Comparison of ENCODE assay signal across 16 mouse cellular contexts in the genomic region with DNA sequence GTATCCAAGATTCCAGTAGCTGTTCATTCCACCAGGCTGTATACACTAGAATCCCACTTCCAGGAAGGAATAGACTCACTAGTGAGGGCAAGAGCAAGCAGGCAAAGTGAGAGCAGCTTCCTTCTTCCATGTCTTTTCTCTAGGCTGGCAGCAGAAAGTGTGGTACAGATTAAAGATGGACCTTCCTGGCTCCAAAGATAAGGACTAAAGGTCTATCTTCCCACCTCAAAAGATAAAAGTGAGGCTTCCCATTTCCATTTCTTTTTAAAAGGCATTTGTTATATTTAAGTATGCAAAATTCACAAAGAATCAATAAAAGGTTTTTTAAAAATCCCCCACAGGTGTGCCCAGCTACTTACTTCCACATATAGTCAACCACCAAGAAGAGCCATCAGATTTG.
"Had no signal": no experiment of that assay in that cellular context is flagged by ENCODE, and none has a peak within 500 bp of the region (broad histone marks: within the 10 kb centered on the region; RNA-seq: fewer than 3 reads in every experiment).

No protein-coding gene starts in this region.

- H3K9me3 ChIP-seq: neural tube, embryonic 13.5 days; neural tube, embryonic 15.5 days; stomach, embryonic 15.5 days had no signal

- H3K36me3 ChIP-seq: neural tube, embryonic 13.5 days; neural tube, embryonic 15.5 days; stomach, embryonic 15.5 days had no signal

- DNase-seq: retina, postnatal 1 day; right cerebral cortex, adult 18-20 months; right cerebral cortex, postnatal 14 days; right cerebral cortex, postnatal 25 days; right cerebral cortex, postnatal 4 days; spleen, adult 18-20 months; thymus, adult 18-20 months; thymus, adult 2 months; thymus, postnatal 14 days; thymus, postnatal 25 days; thymus, postnatal 36 days; thymus, postnatal 4 days had no signal

- H3K4me3 ChIP-seq: neural tube, embryonic 13.5 days; neural tube, embryonic 15.5 days; stomach, embryonic 15.5 days had no signal

- H3K4me1 ChIP-seq: stomach, embryonic 15.5 days had no signal

- H3K27me3 ChIP-seq: stomach, embryonic 15.5 days had no signal

- H3K9ac ChIP-seq: neural tube, embryonic 13.5 days; neural tube, embryonic 15.5 days; stomach, embryonic 15.5 days had no signal

- H3K27ac ChIP-seq: neural tube, embryonic 13.5 days; neural tube, embryonic 15.5 days; stomach, embryonic 15.5 days; stomach, postnatal 0 days had no signal
